Mouse (Mus musculus): ENCODE data around the gene Twist1.

- TF ChIP-seq CTCF (IDR thresholded peaks at IDR 0.05; ENCODE audit: low read depth, low read length) (no peak), GATA1 (IDR thresholded peaks at IDR 0.05; ENCODE audit: borderline replicate concordance, low read length) (no peak), GATA2 (IDR thresholded peaks at IDR 0.05; ENCODE audit: borderline replicate concordance, low read depth, low read length) (no peak), POLR2AphosphoS5 (IDR thresholded peaks at IDR 0.05; ENCODE audit: insufficient replicate concordance, low read depth, low read length) (no peak), TAL1 (conservative IDR thresholded peaks at IDR 0.05; ENCODE audit: low read depth, low read length) (no peak)
Measured at GRCm38 (mm10) chr12:33926751-33927150, 30.7 kb upstream of the Twist1 start.
